In genomic region chr8:64877630-64878312, GRCm38 (mm10) we compare ENCODE assay signal across 12 mouse cellular contexts. TPM values are rescaled to one million over a fixed set of nuclear protein-coding genes. Genes with fewer than 3 reads are reported as not detected.
DNase-seq lines count a peak whose midpoint lies in the region; ATAC-seq and TF ChIP-seq lines count a peak whose summit lies in the region.
"Had no signal": no experiment of that assay in that cellular context is flagged by ENCODE, and none has a peak within 500 bp of the region (broad histone marks: within the 10 kb centered on the region; RNA-seq: fewer than 3 reads in every experiment).

No protein-coding gene starts in this region.

- no peak overlapping the region for H3K27ac ChIP-seq in kidney, embryonic 15.5 days
- no peak overlapping the region for H3K27ac ChIP-seq in midbrain, postnatal 0 days (ENCODE audit: low read depth, low read length)
- H3K27ac ChIP-seq: forebrain, embryonic 10.5 days; liver, embryonic 14.5 days; neural tube, embryonic 13.5 days had no signal

- TF ChIP-seq CTCF in midbrain, postnatal 0 days (IDR thresholded peaks at IDR 0.05): no peak

- H3K4me3 ChIP-seq in kidney, embryonic 15.5 days (replicated peaks): no peak overlapping the region
- no peak overlapping the region for H3K4me3 ChIP-seq in midbrain, postnatal 0 days (ENCODE audit: low read depth, low read length)
- H3K4me3 ChIP-seq: forebrain, embryonic 10.5 days; neural tube, embryonic 13.5 days had no signal

- no peaks in the 10 kb centered on the region for H3K4me1 ChIP-seq in kidney, embryonic 15.5 days
- H3K4me1 ChIP-seq in midbrain, postnatal 0 days (ENCODE audit: insufficient read depth, low read length): no peaks in the 10 kb centered on the region
- H3K4me1 ChIP-seq: neural tube, embryonic 13.5 days had no signal

- H3K9me3 ChIP-seq in kidney, embryonic 15.5 days (replicated peaks): no peaks in the 10 kb centered on the region
- no peaks in the 10 kb centered on the region for H3K9me3 ChIP-seq in midbrain, postnatal 0 days (ENCODE audit: low read length)
- H3K9me3 ChIP-seq: forebrain, embryonic 10.5 days; neural tube, embryonic 13.5 days had no signal

- ATAC-seq in kidney, embryonic 15.5 days (replicated peaks; ENCODE audit: low FRiP score): no peak
- no peak for ATAC-seq in midbrain, postnatal 0 days (ENCODE audit: low FRiP score)

- WGBS in kidney, embryonic 15.5 days: 80% methylated on average over 22 of the region's 22 CpGs
- WGBS in midbrain, postnatal 0 days: 90% methylated on average over 22 of the region's 22 CpGs

- H3K4me2 ChIP-seq in kidney, embryonic 15.5 days: no peak overlapping the region
- H3K4me2 ChIP-seq in midbrain, postnatal 0 days (ENCODE audit: low read depth, low read length, poor library complexity, severe bottlenecking): no peak overlapping the region
- H3K4me2 ChIP-seq: neural tube, embryonic 13.5 days had no signal

- H3K9ac ChIP-seq in kidney, embryonic 15.5 days: no peak overlapping the region
- H3K9ac ChIP-seq in midbrain, postnatal 0 days (replicated peaks; ENCODE audit: low read length, poor library complexity, severe bottlenecking): no peak overlapping the region
- H3K9ac ChIP-seq: liver, embryonic 14.5 days; neural tube, embryonic 13.5 days had no signal

- no peaks in the 10 kb centered on the region for H3K27me3 ChIP-seq in kidney, embryonic 15.5 days
- no peaks in the 10 kb centered on the region for H3K27me3 ChIP-seq in midbrain, postnatal 0 days (ENCODE audit: insufficient read depth, low read length)
- H3K27me3 ChIP-seq: neural tube, embryonic 13.5 days had no signal

- H3K36me3 ChIP-seq in kidney, embryonic 15.5 days: no peaks in the 10 kb centered on the region
- no peaks in the 10 kb centered on the region for H3K36me3 ChIP-seq in midbrain, postnatal 0 days (ENCODE audit: insufficient read depth, low read length)
- H3K36me3 ChIP-seq: forebrain, embryonic 10.5 days; neural tube, embryonic 13.5 days had no signal

- DNase-seq in kidney, adult 18-20 months: peak; percentile 44
- DNase-seq in NIH3T3 (ENCODE audit: low read depth): peak; percentile 41
- peak; percentile 34 for DNase-seq in adrenal gland, postnatal 25 days
- DNase-seq in kidney, postnatal 4 days: peak; percentile 19 to 50
- DNase-seq in frontal cortex, postnatal 25 days (ENCODE audit: low spot score in 2 of 2): no peak
- no peak for DNase-seq in midbrain, postnatal 0 days (ENCODE audit: low spot score)
- DNase-seq: midbrain, embryonic 14.5 days; right cerebral cortex, postnatal 14 days had no signal

RNA-seq across cellular contexts. Expression of gene Klhl2, which starts 28.0 kb away (rescaled TPM):
- 15.3 and 16.1 TPM in 2 replicates for polyA plus RNA-seq in kidney, embryonic 15.5 days (2015; fragmentation: Nextera tagmentation; extraction: Ambion mirVana)
- total RNA-seq in adrenal gland, postnatal 25 days (2021): 88.0 and 88.5 TPM in 2 replicates
- 44.8 and 46.2 TPM in 2 replicates for total RNA-seq in midbrain, postnatal 0 days (2014; rRNA removed)
- polyA plus RNA-seq in midbrain, postnatal 0 days (2015; fragmentation: Nextera tagmentation; extraction: Ambion mirVana): 30.2 and 31.4 TPM in 2 replicates

Comparison
In these comparisons a context has a peak if more than half of its experiments do, and no peak if none do; other contexts are left out.
1. DNase-seq: peak in kidney, adult 18-20 months (single experiment), NIH3T3 (single experiment), adrenal gland, postnatal 25 days (single experiment) and kidney, postnatal 4 days (2 of 2); none in frontal cortex, postnatal 25 days (0 of 2) and midbrain, postnatal 0 days (single experiment).